Comparison of ENCODE assay signal across 10 mouse cellular contexts in genomic region chr7:98875390-98875990, GRCm38 (mm10). TPM values are rescaled to one million over a fixed set of nuclear protein-coding genes. Genes with fewer than 3 reads are reported as not detected.
DNase-seq lines count a peak whose midpoint lies in the region; ATAC-seq and TF ChIP-seq lines count a peak whose summit lies in the region.
"Had no signal": no experiment of that assay in that cellular context is flagged by ENCODE, and none has a peak within 500 bp of the region (broad histone marks: within the 10 kb centered on the region; RNA-seq: fewer than 3 reads in every experiment).

No protein-coding gene starts in this region.

- no peak for ATAC-seq in hindbrain, embryonic 11.5 days (ENCODE audit: low FRiP score)
- ATAC-seq in hindbrain, embryonic 13.5 days (ENCODE audit: low FRiP score) = peak; percentile 53; the same call in 1 of the 2 replicates
- ATAC-seq in inflammation-experienced regulatory T-cells, adult 6 months = no peak

- no peak overlapping the region for H3K4me2 ChIP-seq in hindbrain, embryonic 11.5 days (replicated peaks; ENCODE audit: low read depth, low read length)
- 0 out of 2 replicates have a peak overlapping the region, but pooled peaks have one; percentile 10 for H3K4me2 ChIP-seq in hindbrain, embryonic 13.5 days

- H3K36me3 ChIP-seq in hindbrain, embryonic 10.5 days = no peaks in the 10 kb centered on the region
- H3K36me3 ChIP-seq in hindbrain, embryonic 11.5 days (ENCODE audit: control insufficient read depth, insufficient read depth, low read length) = no peaks in the 10 kb centered on the region
- no peaks in the 10 kb centered on the region; the same call in 1 of the 2 replicates for H3K36me3 ChIP-seq in E14TG2a.4 (ENCODE audit: insufficient read depth, low read length)
- H3K36me3 ChIP-seq in hindbrain, embryonic 13.5 days = no peaks in the 10 kb centered on the region

- TF ChIP-seq CTCF in E14TG2a.4 (conservative IDR thresholded peaks at IDR 0.05; ENCODE audit: low read length) = no peak

- no peak overlapping the region for H3K4me3 ChIP-seq in hindbrain, embryonic 10.5 days
- H3K4me3 ChIP-seq in hindbrain, embryonic 11.5 days (ENCODE audit: low read depth, low read length) = no peak overlapping the region
- H3K4me3 ChIP-seq in E14TG2a.4 (replicated peaks; ENCODE audit: low read length) = 0 out of 2 replicates have a peak overlapping the region, but pooled peaks have one; percentile 29
- no peak overlapping the region for H3K4me3 ChIP-seq in hindbrain, embryonic 13.5 days

- peak overlapping the region; percentile 3 for H3K27ac ChIP-seq in hindbrain, embryonic 10.5 days
- no peak overlapping the region for H3K27ac ChIP-seq in hindbrain, embryonic 11.5 days (ENCODE audit: low read depth, low read length)
- H3K27ac ChIP-seq in hindbrain, embryonic 13.5 days = no peak overlapping the region

- no peaks in the 10 kb centered on the region for H3K9me3 ChIP-seq in hindbrain, embryonic 10.5 days
- H3K9me3 ChIP-seq in hindbrain, embryonic 11.5 days (ENCODE audit: control insufficient read depth, low read length) = no peaks in the 10 kb centered on the region
- H3K9me3 ChIP-seq in E14TG2a.4 (ENCODE audit: low read length) = peaks cover 5% of the 10 kb centered on the region; the same call in 1 of the 2 replicates
- H3K9me3 ChIP-seq in hindbrain, embryonic 13.5 days = no peaks in the 10 kb centered on the region

- 26% methylated on average over 13 of the region's 13 CpGs for WGBS in hindbrain, embryonic 10.5 days
- WGBS in hindbrain, embryonic 11.5 days = 33% methylated on average over 13 of the region's 13 CpGs
- WGBS in hindbrain, embryonic 13.5 days = 27% methylated on average over 13 of the region's 13 CpGs

- peaks cover 37% of the 10 kb centered on the region for H3K4me1 ChIP-seq in hindbrain, embryonic 10.5 days (replicated peaks)
- H3K4me1 ChIP-seq in hindbrain, embryonic 11.5 days (replicated peaks; ENCODE audit: control insufficient read depth, insufficient read depth, low read length) = peaks cover 2% of the 10 kb centered on the region; the same call in 1 of the 2 replicates
- H3K4me1 ChIP-seq in E14TG2a.4 (replicated peaks; ENCODE audit: low read depth, low read length) = peaks cover 55% of the 10 kb centered on the region
- peaks cover 33% of the 10 kb centered on the region for H3K4me1 ChIP-seq in hindbrain, embryonic 13.5 days (replicated peaks)

- peak; percentile 40 for DNase-seq in adrenal gland, postnatal 14 days
- no peak for DNase-seq in adrenal gland, postnatal 10 days
- DNase-seq in hindbrain, embryonic 10.5 days (ENCODE audit: low spot score) = no peak
- DNase-seq in hindbrain, embryonic 11.5 days (ENCODE audit: low spot score) = no peak
- no peak for DNase-seq in adipocyte (ENCODE audit: low spot score)
- DNase-seq: gastrocnemius, postnatal 14 days; kidney, adult 18-20 months had no signal

- H3K27me3 ChIP-seq in hindbrain, embryonic 10.5 days (ENCODE audit: insufficient read depth, poor library complexity, severe bottlenecking) = peaks cover 36% of the 10 kb centered on the region
- no peaks in the 10 kb centered on the region; the same call in 1 of the 2 replicates for H3K27me3 ChIP-seq in hindbrain, embryonic 11.5 days (ENCODE audit: control insufficient read depth, insufficient read depth, low read length)
- peaks cover 35% of the 10 kb centered on the region for H3K27me3 ChIP-seq in E14TG2a.4 (ENCODE audit: insufficient read depth, low read length)
- peaks cover 6% of the 10 kb centered on the region; the same call in 1 of the 2 replicates for H3K27me3 ChIP-seq in hindbrain, embryonic 13.5 days

- no peak overlapping the region for H3K9ac ChIP-seq in hindbrain, embryonic 11.5 days (ENCODE audit: low read depth, low read length)
- peak overlapping the region; percentile 19; the same call in 1 of the 2 replicates for H3K9ac ChIP-seq in hindbrain, embryonic 13.5 days

RNA-seq across cellular contexts. Expression of gene Wnt11, which starts 40.6 kb away (rescaled TPM):
- total RNA-seq in adrenal gland, postnatal 14 days (2021) = 1.8 and 7.4 TPM in 2 replicates
- total RNA-seq in adrenal gland, postnatal 10 days (2021) = 1 to 10 TPM; 6.4 to 6.5 TPM
- 0.66 and 1.9 TPM in 2 replicates for polyA plus RNA-seq in hindbrain, embryonic 10.5 days (2016; fragmentation: Nextera tagmentation; extraction: Ambion mirVana)
- 3.0 and 3.5 TPM in 2 replicates for polyA plus RNA-seq in hindbrain, embryonic 11.5 days (2014; fragmentation: Nextera tagmentation; extraction: Ambion mirVana)
- 2.0 and 2.3 TPM in 2 replicates for polyA plus RNA-seq in hindbrain, embryonic 13.5 days (2015; fragmentation: Nextera tagmentation; extraction: Ambion mirVana)
- polyA plus RNA-seq in inflammation-experienced regulatory T-cells, adult 6 months (2017; shearing (Covaris generic)) = not detected
